Mouse (Mus musculus): ENCODE measurements around the gene Dpm3. TPM values are rescaled to one million over a fixed set of nuclear protein-coding genes. Genes with fewer than 3 reads are reported as not detected.

The Dpm3 gene
- not detected for polyA plus RNA-seq (2014; fragmentation: Illumina TruSeq; extraction: RNeasy Lipid Tissue Mini Kit (QIAGEN cat#74804); ENCODE audit: low replicate concordance)

GRCm38 (mm10) chr3:89259076-89259475, at the start of gene Dpm3:
Dpm3 (plus strand) TSS chr3:89259358.

GRCm38 (mm10) chr3:89214681-89215411, 44.3 kb upstream of the Dpm3 start, which contains the start of gene Thbs3:
Thbs3 (plus strand) TSS chr3:89215180.

GRCm38 (mm10) chr3:89226900-89227299, 32.3 kb upstream of the Dpm3 start, which contains the start of gene Mtx1:
Mtx1 (minus strand) TSS chr3:89227088.

GRCm38 (mm10) chr3:89228836-89229235, 30.3 kb upstream of the Dpm3 start, which contains the start of gene Muc1:
Muc1 (plus strand) TSS chr3:89229057.

GRCm38 (mm10) chr3:89245688-89246171, 13.4 kb upstream of the Dpm3 start, which contains the start of gene Krtcap2:
Krtcap2 (plus strand) TSS chr3:89245966.

GRCm38 (mm10) chr3:89246261-89247100, 12.7 kb upstream of the Dpm3 start, which contains the start of gene Trim46:
Trim46 (minus strand) TSS chr3:89246309.

GRCm38 (mm10) chr3:89270051-89270755, 11.0 kb downstream of the Dpm3 start, which contains the start of gene Slc50a1:
Slc50a1 (minus strand) TSS chr3:89270570.

GRCm38 (mm10) chr3:89280606-89281511, 21.7 kb downstream of the Dpm3 start, which contains the start of gene Efna1:
Efna1 (minus strand) TSS chr3:89281142.

Other genes with a start within 250 kb of the Dpm3 start
- 11.3 TPM for gene Rusc1, start 166.0 kb upstream of the Dpm3 start, polyA plus RNA-seq (2014; fragmentation: Illumina TruSeq; extraction: RNeasy Lipid Tissue Mini Kit (QIAGEN cat#74804); ENCODE audit: low replicate concordance)
- gene Gm43738, start 158.3 kb upstream of the Dpm3 start, polyA plus RNA-seq (2014; fragmentation: Illumina TruSeq; extraction: RNeasy Lipid Tissue Mini Kit (QIAGEN cat#74804); ENCODE audit: low replicate concordance) = not detected
- 3.0 TPM for gene Fdps, start 157.4 kb upstream of the Dpm3 start, polyA plus RNA-seq (2014; fragmentation: Illumina TruSeq; extraction: RNeasy Lipid Tissue Mini Kit (QIAGEN cat#74804); ENCODE audit: low replicate concordance)
- gene Pklr, start 123.2 kb upstream of the Dpm3 start, polyA plus RNA-seq (2014; fragmentation: Illumina TruSeq; extraction: RNeasy Lipid Tissue Mini Kit (QIAGEN cat#74804); ENCODE audit: low replicate concordance) = 83.2 TPM
- not detected for gene Hcn3, start 99.2 kb upstream of the Dpm3 start, polyA plus RNA-seq (2014; fragmentation: Illumina TruSeq; extraction: RNeasy Lipid Tissue Mini Kit (QIAGEN cat#74804); ENCODE audit: low replicate concordance)
- gene Clk2, start 94.6 kb upstream of the Dpm3 start, polyA plus RNA-seq (2014; fragmentation: Illumina TruSeq; extraction: RNeasy Lipid Tissue Mini Kit (QIAGEN cat#74804); ENCODE audit: low replicate concordance) = 11.5 TPM
- gene Scamp3, start 81.9 kb upstream of the Dpm3 start, polyA plus RNA-seq (2014; fragmentation: Illumina TruSeq; extraction: RNeasy Lipid Tissue Mini Kit (QIAGEN cat#74804); ENCODE audit: low replicate concordance) = 8.1 TPM
- gene Fam189b, start 76.2 kb upstream of the Dpm3 start, polyA plus RNA-seq (2014; fragmentation: Illumina TruSeq; extraction: RNeasy Lipid Tissue Mini Kit (QIAGEN cat#74804); ENCODE audit: low replicate concordance) = not detected
- gene Gba, start 56.4 kb upstream of the Dpm3 start, polyA plus RNA-seq (2014; fragmentation: Illumina TruSeq; extraction: RNeasy Lipid Tissue Mini Kit (QIAGEN cat#74804); ENCODE audit: low replicate concordance) = 6.2 TPM
- not detected for gene Thbs3, start 44.2 kb upstream of the Dpm3 start, polyA plus RNA-seq (2014; fragmentation: Illumina TruSeq; extraction: RNeasy Lipid Tissue Mini Kit (QIAGEN cat#74804); ENCODE audit: low replicate concordance)
- gene Mtx1, start 32.3 kb upstream of the Dpm3 start, polyA plus RNA-seq (2014; fragmentation: Illumina TruSeq; extraction: RNeasy Lipid Tissue Mini Kit (QIAGEN cat#74804); ENCODE audit: low replicate concordance) = 19.8 TPM
- 1.3 TPM for gene Muc1, start 30.3 kb upstream of the Dpm3 start, polyA plus RNA-seq (2014; fragmentation: Illumina TruSeq; extraction: RNeasy Lipid Tissue Mini Kit (QIAGEN cat#74804); ENCODE audit: low replicate concordance)
- gene Krtcap2, start 13.4 kb upstream of the Dpm3 start, polyA plus RNA-seq (2014; fragmentation: Illumina TruSeq; extraction: RNeasy Lipid Tissue Mini Kit (QIAGEN cat#74804); ENCODE audit: low replicate concordance) = 14.1 TPM
- not detected for gene Trim46, start 13.0 kb upstream of the Dpm3 start, polyA plus RNA-seq (2014; fragmentation: Illumina TruSeq; extraction: RNeasy Lipid Tissue Mini Kit (QIAGEN cat#74804); ENCODE audit: low replicate concordance)
- gene Slc50a1, start 11.2 kb downstream of the Dpm3 start, polyA plus RNA-seq (2014; fragmentation: Illumina TruSeq; extraction: RNeasy Lipid Tissue Mini Kit (QIAGEN cat#74804); ENCODE audit: low replicate concordance) = 11.5 TPM
- gene Efna1, start 21.8 kb downstream of the Dpm3 start, polyA plus RNA-seq (2014; fragmentation: Illumina TruSeq; extraction: RNeasy Lipid Tissue Mini Kit (QIAGEN cat#74804); ENCODE audit: low replicate concordance) = 8.7 TPM
- 0.22 TPM for gene Efna3, start 63.6 kb downstream of the Dpm3 start, polyA plus RNA-seq (2014; fragmentation: Illumina TruSeq; extraction: RNeasy Lipid Tissue Mini Kit (QIAGEN cat#74804); ENCODE audit: low replicate concordance)
- not detected for gene Efna4, start 78.7 kb downstream of the Dpm3 start, polyA plus RNA-seq (2014; fragmentation: Illumina TruSeq; extraction: RNeasy Lipid Tissue Mini Kit (QIAGEN cat#74804); ENCODE audit: low replicate concordance)
- 1.6 TPM for gene Adam15, start 90.6 kb downstream of the Dpm3 start, polyA plus RNA-seq (2014; fragmentation: Illumina TruSeq; extraction: RNeasy Lipid Tissue Mini Kit (QIAGEN cat#74804); ENCODE audit: low replicate concordance)
- gene Dcst2, start 102.6 kb downstream of the Dpm3 start, polyA plus RNA-seq (2014; fragmentation: Illumina TruSeq; extraction: RNeasy Lipid Tissue Mini Kit (QIAGEN cat#74804); ENCODE audit: low replicate concordance) = not detected
- gene Dcst1, start 105.9 kb downstream of the Dpm3 start, polyA plus RNA-seq (2014; fragmentation: Illumina TruSeq; extraction: RNeasy Lipid Tissue Mini Kit (QIAGEN cat#74804); ENCODE audit: low replicate concordance) = 1.6 TPM
- gene Zbtb7b, start 135.4 kb downstream of the Dpm3 start, polyA plus RNA-seq (2014; fragmentation: Illumina TruSeq; extraction: RNeasy Lipid Tissue Mini Kit (QIAGEN cat#74804); ENCODE audit: low replicate concordance) = 5.2 TPM
- gene Lenep, start 143.4 kb downstream of the Dpm3 start, polyA plus RNA-seq (2014; fragmentation: Illumina TruSeq; extraction: RNeasy Lipid Tissue Mini Kit (QIAGEN cat#74804); ENCODE audit: low replicate concordance) = 2.0 TPM
- gene Flad1, start 152.5 kb downstream of the Dpm3 start, polyA plus RNA-seq (2014; fragmentation: Illumina TruSeq; extraction: RNeasy Lipid Tissue Mini Kit (QIAGEN cat#74804); ENCODE audit: low replicate concordance) = 0.59 TPM
- 5.6 TPM for gene Cks1b, start 159.0 kb downstream of the Dpm3 start, polyA plus RNA-seq (2014; fragmentation: Illumina TruSeq; extraction: RNeasy Lipid Tissue Mini Kit (QIAGEN cat#74804); ENCODE audit: low replicate concordance)
- gene Shc1, start 159.1 kb downstream of the Dpm3 start, polyA plus RNA-seq (2014; fragmentation: Illumina TruSeq; extraction: RNeasy Lipid Tissue Mini Kit (QIAGEN cat#74804); ENCODE audit: low replicate concordance) = 23.1 TPM
- 5.2 TPM for gene Pygo2, start 170.9 kb downstream of the Dpm3 start, polyA plus RNA-seq (2014; fragmentation: Illumina TruSeq; extraction: RNeasy Lipid Tissue Mini Kit (QIAGEN cat#74804); ENCODE audit: low replicate concordance)
- 9.0 TPM for gene Pbxip1, start 177.3 kb downstream of the Dpm3 start, polyA plus RNA-seq (2014; fragmentation: Illumina TruSeq; extraction: RNeasy Lipid Tissue Mini Kit (QIAGEN cat#74804); ENCODE audit: low replicate concordance)
- not detected for gene Pmvk, start 195.2 kb downstream of the Dpm3 start, polyA plus RNA-seq (2014; fragmentation: Illumina TruSeq; extraction: RNeasy Lipid Tissue Mini Kit (QIAGEN cat#74804); ENCODE audit: low replicate concordance)

Measured in small intestine, adult 10 weeks (tissue).